Mouse (Mus musculus): ENCODE data around the gene Plcl2. TPM values are rescaled to one million over a fixed set of nuclear protein-coding genes. Genes with fewer than 3 reads are reported as not detected.

The Plcl2 gene
- total RNA-seq, 2 experiments from 2014 or later = 36.7 to 38.0 TPM

DNA sequence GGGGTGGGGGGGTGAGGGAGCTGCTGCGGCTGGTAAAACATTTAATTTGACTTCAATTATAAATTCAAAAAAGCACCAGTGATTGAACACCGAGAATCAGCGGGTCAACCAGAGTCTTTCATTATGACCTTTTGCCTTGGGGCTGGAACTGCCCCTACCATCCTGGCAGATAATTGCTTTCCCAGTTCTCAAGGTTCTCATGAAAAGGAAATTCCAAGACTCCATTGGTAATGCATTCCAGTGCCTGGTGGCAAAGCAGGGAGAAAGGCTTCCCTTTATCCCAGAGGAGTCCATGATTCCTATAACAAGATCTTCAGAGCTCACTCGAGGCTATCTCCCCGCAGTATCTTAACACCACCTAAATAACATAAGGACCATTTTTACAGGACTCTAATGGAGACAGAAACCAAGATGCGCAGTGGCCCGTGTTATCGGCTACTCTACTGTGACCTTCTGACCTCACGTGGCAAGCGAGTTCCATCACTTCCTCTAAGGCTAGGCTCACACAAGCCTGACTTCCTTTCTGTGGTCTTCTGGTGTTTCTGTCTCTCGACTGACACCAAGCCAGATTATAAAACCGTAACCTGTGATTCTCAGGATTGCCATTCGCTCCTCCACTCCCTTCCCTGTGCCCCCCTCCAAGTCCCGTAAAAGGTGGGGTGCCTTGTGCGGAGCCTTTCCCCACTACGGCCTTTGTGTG lies 10.0 kb upstream of the Plcl2 start:
- no peak for DNase-seq (ENCODE audit: low spot score)

- no peak for DNase-seq (ENCODE audit: low spot score)
Measured at GRCm38 (mm10) chr17:50500806-50501205, 8.4 kb upstream of the Plcl2 start.

- no peak for DNase-seq (ENCODE audit: low spot score)
Measured at GRCm38 (mm10) chr17:50503075-50503474, 6.1 kb upstream of the Plcl2 start.

- DNase-seq (ENCODE audit: low spot score) = no peak
Measured at GRCm38 (mm10) chr17:50504070-50504846, 4.9 kb upstream of the Plcl2 start.

DNA sequence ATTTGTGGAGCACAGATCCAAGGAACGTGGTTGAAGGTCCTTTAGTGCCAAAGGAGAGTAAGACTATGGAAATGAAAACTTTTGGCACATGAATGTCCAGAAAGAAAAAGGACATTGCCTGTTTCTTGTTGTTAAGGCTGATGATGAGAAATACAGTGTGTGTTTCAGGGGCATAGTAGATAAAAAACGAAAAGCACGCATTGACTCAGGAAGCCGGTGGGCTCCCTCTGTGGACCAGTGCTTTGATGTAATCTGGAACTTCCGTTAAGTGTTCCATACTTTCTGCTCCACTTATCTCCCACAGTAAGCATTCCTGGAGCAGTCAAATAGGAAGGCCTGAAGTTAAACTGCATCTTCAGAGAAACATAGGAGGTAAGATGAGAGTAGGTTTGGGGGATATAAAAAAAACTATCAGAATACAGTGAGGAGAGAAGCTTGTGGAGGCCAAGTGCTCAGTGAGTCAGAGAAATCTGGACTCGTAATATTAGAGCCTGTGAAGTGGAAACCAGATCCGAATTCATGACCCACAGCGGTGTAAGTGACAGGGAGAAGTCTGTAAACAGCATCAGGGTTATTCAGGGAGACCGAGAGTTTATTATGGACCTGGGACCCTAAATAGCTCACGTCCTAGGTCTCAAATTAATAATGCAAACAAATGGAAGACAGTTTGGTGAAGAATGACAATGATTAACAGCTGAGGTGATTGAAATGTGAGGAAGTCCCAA lies 3.1 kb upstream of the Plcl2 start:
- peak; percentile 73 for DNase-seq (ENCODE audit: low spot score)

- no peak for DNase-seq (ENCODE audit: low spot score)
Measured at GRCm38 (mm10) chr17:50506861-50507321, 2.3 kb upstream of the Plcl2 start.

GRCm38 (mm10) chr17:50508055-50508774 lies 988 bp upstream of the Plcl2 start:
- peak; percentile 37 for DNase-seq (ENCODE audit: low spot score)

DNA sequence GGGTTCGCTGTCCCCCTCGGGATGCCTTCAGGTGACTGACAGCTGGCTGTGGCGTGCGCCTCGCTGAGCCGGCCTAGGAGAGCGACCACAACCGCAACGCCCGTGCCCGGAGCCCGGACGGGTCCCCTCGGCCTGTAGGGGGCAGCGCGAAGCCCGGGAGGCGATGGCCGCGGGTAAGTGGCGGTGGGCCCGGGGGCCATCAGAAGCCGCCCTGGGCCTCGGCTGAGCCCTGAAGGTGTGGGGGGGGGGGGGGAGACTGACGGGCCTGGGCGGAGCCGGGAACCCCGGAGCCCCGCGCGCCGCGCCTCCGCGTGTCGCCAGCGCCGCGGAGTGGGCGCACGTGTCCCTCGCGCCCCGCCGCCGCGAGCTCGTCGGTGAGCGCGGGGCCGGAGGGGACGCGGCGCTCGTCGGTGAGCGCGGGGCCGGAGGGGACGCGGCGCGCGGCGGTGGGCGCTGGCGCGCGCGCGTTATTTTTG lies 390 bp upstream of the Plcl2 start:
- DNase-seq (ENCODE audit: low spot score) = peak; percentile 84

- no peak for DNase-seq (ENCODE audit: low spot score)
Measured at GRCm38 (mm10) chr17:50510279-50510678, 1.1 kb downstream of the Plcl2 start.

GRCm38 (mm10) chr17:50510741-50511140 lies 1.5 kb downstream of the Plcl2 start:
- DNase-seq (ENCODE audit: low spot score) = no peak

- DNase-seq (ENCODE audit: low spot score) = no peak
Measured at GRCm38 (mm10) chr17:50512222-50512621, 3.0 kb downstream of the Plcl2 start.

- no peak for DNase-seq (ENCODE audit: low spot score)
Measured at GRCm38 (mm10) chr17:50512841-50513240, 3.6 kb downstream of the Plcl2 start.

DNA sequence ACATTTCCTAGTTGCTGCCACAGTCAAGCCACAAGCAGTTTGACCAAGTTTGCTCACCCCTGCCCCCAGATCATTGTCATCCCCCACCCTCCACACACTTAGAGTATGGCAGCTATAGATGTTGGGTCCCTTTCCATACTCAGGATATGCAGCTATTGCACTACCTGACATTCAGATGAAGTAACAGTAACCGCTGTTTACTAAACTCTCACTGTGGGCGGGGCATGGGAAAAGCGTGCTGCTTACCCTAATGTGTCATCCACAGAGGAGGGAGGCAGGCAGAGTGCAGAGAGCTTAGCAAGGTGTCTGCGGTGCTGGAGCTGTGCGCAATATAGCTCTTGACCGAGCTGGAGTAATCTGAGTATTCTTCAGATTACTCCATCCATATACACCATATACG lies 4.2 kb downstream of the Plcl2 start:
- no peak for DNase-seq (ENCODE audit: low spot score)

DNA sequence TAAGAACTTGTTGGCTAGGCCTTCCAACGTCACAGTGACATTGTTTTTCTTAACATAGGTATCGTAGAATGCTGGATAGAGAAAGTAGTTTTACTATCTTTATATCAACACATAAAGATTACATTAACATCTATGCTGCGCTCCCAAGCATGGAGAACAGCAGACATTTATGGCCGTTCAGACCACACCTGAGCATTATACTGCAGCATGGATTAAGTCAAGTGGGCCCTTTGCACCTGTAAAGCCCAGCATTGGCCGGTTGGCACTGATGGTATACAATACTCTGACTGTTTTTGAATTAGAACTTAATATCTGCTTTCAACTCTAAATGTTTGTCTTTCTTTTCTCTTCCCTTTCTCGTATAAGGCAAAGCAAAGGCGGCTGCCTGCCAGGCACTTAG lies 4.8 kb downstream of the Plcl2 start:
- no peak for DNase-seq (ENCODE audit: low spot score)

GRCm38 (mm10) chr17:50515926-50516325 lies 6.7 kb downstream of the Plcl2 start:
- no peak for DNase-seq (ENCODE audit: low spot score)

DNA sequence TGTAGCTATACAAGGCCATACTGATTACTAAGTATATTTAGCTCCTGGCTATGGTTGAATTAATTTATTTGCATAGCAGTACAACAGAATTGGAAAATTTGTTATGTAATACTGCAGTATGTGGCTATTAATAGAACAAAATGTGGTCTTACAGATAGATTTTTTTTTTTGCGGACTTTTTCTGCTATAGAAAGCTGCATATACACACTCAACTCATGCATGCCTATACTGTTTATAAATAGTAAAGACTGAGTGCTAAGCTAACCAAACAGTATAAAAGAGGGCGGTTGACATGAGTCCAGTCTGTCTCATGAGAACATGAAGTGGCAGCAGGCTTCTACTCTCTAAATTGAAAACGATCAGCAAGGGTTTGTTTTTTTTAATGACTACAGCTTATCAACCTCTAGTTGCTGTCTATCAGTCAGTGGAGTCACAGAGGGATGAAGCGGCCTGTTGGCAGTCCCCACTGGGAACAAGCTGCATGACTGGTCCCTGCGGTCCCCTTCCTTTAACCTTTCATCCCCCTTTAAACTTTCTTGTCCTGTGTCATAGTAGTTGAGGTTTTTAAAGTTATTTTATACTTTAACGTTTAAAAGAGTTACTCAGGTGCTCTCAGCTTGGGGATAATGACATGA lies 8.7 kb downstream of the Plcl2 start:
- DNase-seq (ENCODE audit: low spot score) = no peak

DNA sequence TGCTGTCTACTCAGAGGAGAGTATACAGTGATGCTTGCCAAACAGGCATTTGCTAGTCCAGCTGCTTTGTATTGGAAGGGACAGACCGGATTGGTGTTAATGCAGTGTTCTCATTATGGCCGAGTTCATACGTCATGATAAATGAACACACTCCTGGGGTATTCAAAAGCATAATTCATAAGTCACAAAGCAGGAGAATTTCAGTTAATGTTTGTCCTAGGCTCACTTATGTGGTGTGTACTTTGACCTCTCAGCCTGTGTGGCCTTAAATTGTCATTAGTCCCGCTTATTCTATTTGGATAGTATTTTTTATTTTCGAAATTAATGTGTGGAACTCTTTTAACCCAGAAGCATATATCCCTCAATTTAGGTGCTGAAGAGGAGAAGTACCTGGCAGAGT lies 10.4 kb downstream of the Plcl2 start:
- DNase-seq (ENCODE audit: low spot score) = no peak

DNA sequence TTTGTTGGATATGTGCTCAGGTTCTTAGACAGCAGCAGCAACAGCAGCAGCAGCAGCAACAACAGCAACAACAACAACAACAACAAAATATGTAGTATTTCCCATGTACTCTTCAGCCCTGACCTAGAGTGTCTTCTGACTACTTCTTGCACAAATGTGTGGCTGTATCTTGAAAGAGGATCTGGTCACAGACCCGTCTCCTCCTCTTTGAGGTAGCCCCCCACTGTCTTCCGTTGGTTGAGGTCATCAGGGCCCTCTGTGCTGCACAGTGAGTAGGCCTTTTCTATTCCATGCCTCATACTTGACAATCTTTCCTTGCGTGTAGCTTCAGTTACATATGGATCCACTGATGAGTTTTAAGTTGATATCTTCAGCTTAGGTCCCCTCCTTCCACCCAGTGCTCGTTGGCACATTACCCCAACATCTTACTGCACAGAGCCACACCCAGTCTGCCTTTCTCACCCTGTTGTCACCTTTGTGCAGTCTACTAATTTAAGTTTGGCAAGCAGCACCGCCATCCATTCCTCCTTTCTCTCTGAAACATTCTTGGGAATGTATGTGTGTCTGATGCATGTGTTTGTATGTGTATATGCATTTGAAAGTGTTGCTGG lies 13.4 kb downstream of the Plcl2 start:
- no peak for DNase-seq (ENCODE audit: low spot score)

GRCm38 (mm10) chr17:50524970-50525369 lies 15.8 kb downstream of the Plcl2 start:
- DNase-seq (ENCODE audit: low spot score) = no peak

GRCm38 (mm10) chr17:50525821-50526220 lies 16.6 kb downstream of the Plcl2 start:
- DNase-seq (ENCODE audit: low spot score) = no peak
